Mouse (Mus musculus) liver, embryonic 11.5 days (tissue): ENCODE measurements at regions not wholly inside any gene's neighbourhood (a gene's known extent, or its start where the extent isn't known, plus 50 kb on each side); places are given as distances from the start of the nearest gene placed in this dataset.

Source experiments
- ATAC-seq: fragments of 200-750 bp; cut with Nextera tagmentation; replicated peaks from 2 replicates; pipeline ENCODE4 v1.8.0; 2017; ENCODE audit warnings: moderate number of reproducible peaks, mild to moderate bottlenecking, moderate TSS enrichment, moderate library complexity; ENCODE audit not compliant: low FRiP score
- DNase-seq: peaks from one replicate; pipeline ENCODE4 v3.0.0-alpha.2; 2017; ENCODE audit warnings: low spot score
- H3K27ac ChIP-seq: fragments of 300-500 bp; sonication (generic); 2 replicates; pipeline ENCODE4 v1.5.1; 2014; ENCODE audit warnings: mild to moderate bottlenecking, low read depth, low read length, control low read depth
- H3K27me3 ChIP-seq: fragments of 300-500 bp; sonication (generic); replicated peaks from 2 replicates; pipeline ENCODE4 v1.6.1; 2014; ENCODE audit warnings: low read length, mixed read lengths; ENCODE audit not compliant: control insufficient read depth, insufficient read depth
- H3K36me3 ChIP-seq: fragments of 300-500 bp; sonication (generic); 2 replicates; pipeline ENCODE4 v1.6.1; 2014; ENCODE audit warnings: mild to moderate bottlenecking, low read length, moderate library complexity, mixed read lengths; ENCODE audit not compliant: control insufficient read depth, insufficient read depth
- H3K4me1 ChIP-seq: fragments of 300-500 bp; sonication (generic); replicated peaks from 2 replicates; pipeline ENCODE4 v1.6.1; 2014; ENCODE audit warnings: low read length, mixed read lengths; ENCODE audit not compliant: control insufficient read depth, insufficient read depth
- H3K4me2 ChIP-seq: fragments of 300-500 bp; sonication (generic); 2 replicates; pipeline ENCODE4 v1.6.1; 2014; ENCODE audit warnings: mild to moderate bottlenecking, control low read depth, moderate library complexity
- H3K4me3 ChIP-seq: fragments of 300-500 bp; sonication (generic); 2 replicates; pipeline ENCODE4 v1.5.1; 2014; ENCODE audit warnings: low read depth, low read length, control low read depth
- H3K9ac ChIP-seq: fragments of 300-500 bp; sonication (generic); 2 replicates; pipeline ENCODE4 v1.6.1; 2014; ENCODE audit warnings: low read depth, low read length, control low read depth
- H3K9me3 ChIP-seq: fragments of 300-500 bp; sonication (generic); 2 replicates; pipeline ENCODE4 v1.6.1; 2016; ENCODE audit warnings: low read length, inconsistent platforms, mixed read lengths; ENCODE audit not compliant: control insufficient read depth
- WGBS: fragments of 180-500 bp; shearing (Covaris S2); extraction: QIAGEN DNeasy Blood & Tissue Kit; methylation state at CpG from one replicate; pipeline ENCODE4 v1.1.7; 2014; 5-methylcytosine and 5-hydroxymethylcytosine counted together

DNA sequence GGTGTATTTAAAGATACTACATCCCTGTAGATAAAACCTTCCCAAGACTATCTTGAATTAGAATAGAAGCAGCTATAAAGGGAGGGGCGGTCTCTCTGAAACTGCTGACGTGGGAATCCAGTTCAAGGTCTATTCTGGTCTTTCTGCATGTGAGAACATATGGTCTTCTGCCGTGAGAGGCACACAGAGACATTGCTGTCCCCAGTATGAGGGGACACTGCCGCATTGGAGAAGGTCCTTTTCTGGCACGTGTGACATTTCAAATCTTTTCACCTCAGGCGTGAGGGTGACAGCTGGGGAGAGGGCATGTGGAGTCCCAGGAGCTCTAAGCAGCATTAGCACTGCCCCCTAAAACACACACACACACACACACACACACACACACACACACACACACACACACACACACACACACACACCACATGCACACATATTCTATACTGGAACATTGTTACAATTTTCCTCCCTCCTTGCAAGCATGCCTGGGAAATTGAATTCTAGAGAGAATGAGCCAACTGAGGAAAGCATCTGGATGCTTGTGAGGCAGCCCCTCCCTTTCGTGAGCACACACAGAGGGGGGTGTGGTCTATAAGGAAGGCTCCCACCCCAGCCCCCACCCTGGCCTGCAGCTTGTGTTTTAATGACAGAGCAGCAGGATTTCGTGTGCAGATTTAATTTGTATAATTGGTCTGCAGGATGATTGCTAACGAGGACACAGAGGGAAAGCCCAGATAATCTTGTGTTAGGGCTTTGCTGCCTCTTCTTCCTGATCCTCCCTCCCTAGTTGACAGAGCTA lies 174.5 kb upstream of the Fat4 start:
- no peaks in the 10 kb centered on the region for H3K4me1 ChIP-seq
- H3K27ac ChIP-seq: no peak overlapping the region
- no peak overlapping the region for H3K4me2 ChIP-seq
- no peaks in the 10 kb centered on the region for H3K36me3 ChIP-seq
- H3K9me3 ChIP-seq: no peaks in the 10 kb centered on the region
- DNase-seq (no peak), ATAC-seq (no peak)
- 40% methylated on average over 9 of the region's 9 CpGs for WGBS
- H3K9ac ChIP-seq: no peak overlapping the region
- H3K4me3 ChIP-seq: no peak overlapping the region
- no peaks in the 10 kb centered on the region for H3K27me3 ChIP-seq

DNA sequence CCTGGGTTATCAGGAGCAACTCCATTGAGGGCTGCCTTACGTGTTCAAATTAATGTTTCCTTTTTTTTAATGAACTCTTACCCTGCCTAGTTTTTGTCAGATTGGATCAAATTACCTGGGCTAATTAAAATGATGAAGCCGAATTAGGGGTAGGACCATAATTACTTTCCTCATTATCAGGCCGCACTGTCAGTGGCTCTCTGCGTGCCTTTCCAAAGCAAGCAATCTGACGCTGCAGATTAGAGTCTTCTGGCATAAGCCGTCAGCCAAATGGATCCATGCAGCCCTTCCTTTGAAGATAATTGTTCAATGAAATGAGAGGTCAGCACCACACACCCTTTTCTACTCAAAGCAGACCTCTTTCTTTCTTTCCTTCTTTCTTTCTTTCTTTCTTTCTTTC lies 175.5 kb upstream of the Fat4 start:
- Histone ChIP-seq H3K27ac (no peak overlapping the region), H3K36me3 (no peaks in the 10 kb centered on the region), H3K4me1 (no peaks in the 10 kb centered on the region), H3K9ac (no peak overlapping the region), H3K9me3 (no peaks in the 10 kb centered on the region), H3K4me3 (no peak overlapping the region), H3K27me3 (no peaks in the 10 kb centered on the region), H3K4me2 (no peak overlapping the region)
- 34% methylated on average over 6 of the region's 6 CpGs for WGBS
- DNase-seq: no peak
- ATAC-seq: no peak

DNA sequence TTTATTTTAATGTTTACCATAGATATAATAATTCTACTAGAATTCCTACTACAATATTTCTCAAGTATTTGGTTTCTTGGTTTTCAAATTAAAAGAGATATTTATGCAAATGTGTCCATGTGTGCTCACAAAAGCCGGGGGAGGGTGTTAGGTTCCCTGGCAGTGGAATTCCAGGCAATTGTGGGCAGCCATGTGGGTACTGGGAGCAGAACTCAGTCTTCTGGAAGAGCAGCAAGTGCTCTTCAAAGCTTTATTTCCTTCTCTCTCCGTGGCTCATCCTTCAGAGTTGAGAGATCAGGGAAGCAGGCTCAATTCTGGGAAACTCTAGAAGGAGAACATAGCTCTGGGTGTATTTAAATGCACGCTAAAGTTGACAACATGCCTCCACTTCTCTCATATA lies 178.8 kb upstream of the Fat4 start:
- H3K4me1 ChIP-seq: no peaks in the 10 kb centered on the region
- H3K27me3 ChIP-seq: no peaks in the 10 kb centered on the region
- no peak overlapping the region for H3K4me2 ChIP-seq
- H3K4me3 ChIP-seq: no peak overlapping the region
- no peak for ATAC-seq
- no peak overlapping the region for H3K9ac ChIP-seq
- no peaks in the 10 kb centered on the region for H3K9me3 ChIP-seq
- WGBS: 63% methylated on average over 3 of the region's 3 CpGs
- DNase-seq: no peak
- H3K36me3 ChIP-seq: no peaks in the 10 kb centered on the region
- H3K27ac ChIP-seq: no peak overlapping the region

DNA sequence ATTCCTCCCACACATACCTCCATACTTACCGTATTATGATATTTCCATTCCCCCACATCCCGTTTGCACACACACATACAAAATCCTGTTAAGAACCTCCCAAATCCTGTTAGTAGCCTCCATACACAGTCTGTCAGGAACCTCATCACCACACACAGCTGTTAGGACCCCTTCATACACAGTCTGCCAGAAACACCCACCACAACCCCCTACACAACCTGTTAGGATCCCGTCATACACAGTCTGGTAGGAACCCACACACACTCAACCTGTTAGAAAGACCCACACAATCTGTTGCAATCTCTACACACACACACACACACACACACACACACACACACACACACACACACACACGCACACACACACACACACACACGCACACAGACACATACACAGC lies 187.5 kb upstream of the Fat4 start:
- H3K4me2 ChIP-seq: no peak overlapping the region
- 84% methylated on average over 5 of the region's 5 CpGs for WGBS
- H3K4me3 ChIP-seq: no peak overlapping the region
- no peaks in the 10 kb centered on the region for H3K27me3 ChIP-seq
- DNase-seq (no peak), ATAC-seq (no peak)
- H3K36me3 ChIP-seq: no peaks in the 10 kb centered on the region
- H3K27ac ChIP-seq: no peak overlapping the region
- H3K4me1 ChIP-seq: peaks cover 2% of the 10 kb centered on the region; the same call in 1 of the 2 replicates
- H3K9ac ChIP-seq: no peak overlapping the region
- no peaks in the 10 kb centered on the region for H3K9me3 ChIP-seq

DNA sequence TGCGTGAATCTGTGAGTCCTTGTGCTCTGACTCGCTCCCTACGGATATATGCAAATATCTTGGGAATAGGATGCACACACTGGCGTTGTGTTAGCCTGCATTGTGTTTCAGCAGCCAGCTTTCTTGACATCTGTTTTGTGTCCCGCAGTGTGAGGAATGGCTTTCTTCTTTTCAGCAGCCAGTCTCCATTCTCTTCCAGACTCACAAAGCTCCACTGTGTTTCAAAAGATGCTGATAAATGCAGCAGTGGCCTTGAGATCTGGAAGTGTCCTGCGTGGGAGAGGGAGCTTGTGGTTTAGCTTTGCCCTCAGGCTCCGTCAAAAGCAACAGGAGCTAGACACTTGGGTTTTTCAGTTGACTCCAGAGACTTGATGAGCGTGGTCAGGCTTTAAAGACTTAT lies 188.9 kb upstream of the Fat4 start:
- DNase-seq (no peak), ATAC-seq (no peak)
- H3K4me1 ChIP-seq: peaks cover 2% of the 10 kb centered on the region; the same call in 1 of the 2 replicates
- H3K9ac ChIP-seq: no peak overlapping the region
- no peaks in the 10 kb centered on the region for H3K36me3 ChIP-seq
- no peaks in the 10 kb centered on the region for H3K27me3 ChIP-seq
- 42% methylated on average over 8 of the region's 8 CpGs for WGBS
- no peaks in the 10 kb centered on the region for H3K9me3 ChIP-seq
- H3K4me2 ChIP-seq: no peak overlapping the region
- no peak overlapping the region for H3K4me3 ChIP-seq
- H3K27ac ChIP-seq: no peak overlapping the region

DNA sequence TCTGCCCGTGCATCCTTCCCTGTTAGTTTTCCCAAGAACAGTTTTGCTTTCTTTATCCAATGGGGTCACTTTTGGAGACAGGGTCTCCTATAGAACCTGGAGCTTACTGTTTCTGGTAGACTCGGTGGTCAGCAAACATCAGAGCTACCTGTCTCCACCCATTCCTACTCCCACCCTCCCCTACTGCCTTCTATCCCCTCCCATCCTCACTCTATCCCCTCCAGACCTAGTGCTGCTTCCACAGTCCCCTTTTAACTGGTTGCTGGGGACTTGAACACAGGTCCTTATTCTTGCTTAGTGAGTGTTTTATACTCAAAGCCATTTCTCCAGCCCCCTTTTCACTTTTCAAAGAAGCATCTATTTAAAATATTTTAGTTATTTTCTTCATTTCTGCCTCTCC lies 189.4 kb upstream of the Fat4 start:
- peaks cover 2% of the 10 kb centered on the region; the same call in 1 of the 2 replicates for H3K4me1 ChIP-seq
- no peak overlapping the region for H3K4me2 ChIP-seq
- no peaks in the 10 kb centered on the region for H3K9me3 ChIP-seq
- no peaks in the 10 kb centered on the region for H3K27me3 ChIP-seq
- 74% methylated on average over 2 of the region's 2 CpGs for WGBS
- no peak overlapping the region for H3K9ac ChIP-seq
- H3K4me3 ChIP-seq: no peak overlapping the region
- no peak for ATAC-seq
- no peak for DNase-seq
- H3K36me3 ChIP-seq: no peaks in the 10 kb centered on the region
- no peak overlapping the region for H3K27ac ChIP-seq

DNA sequence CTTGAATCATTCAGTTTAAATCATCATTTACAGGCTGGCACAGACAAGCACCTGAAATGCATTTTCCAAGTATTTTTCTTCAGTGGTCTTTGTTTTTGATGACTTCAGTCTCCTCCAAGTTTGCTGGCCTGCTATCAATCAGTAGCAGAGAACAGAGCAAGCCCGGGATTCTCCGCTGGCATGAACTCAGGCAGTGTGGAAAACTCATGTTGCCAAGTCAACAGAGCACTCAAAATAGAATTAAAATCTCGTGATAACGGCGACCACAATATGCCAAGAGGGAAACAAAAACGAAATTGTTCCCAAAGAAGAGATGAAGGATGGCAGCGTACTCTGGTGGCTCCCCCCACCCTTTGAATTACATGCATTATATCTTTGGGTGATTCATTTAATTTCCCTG lies 190.9 kb upstream of the Fat4 start:
- H3K36me3 ChIP-seq: no peaks in the 10 kb centered on the region
- no peak overlapping the region for H3K9ac ChIP-seq
- ATAC-seq (no peak), DNase-seq (no peak)
- no peak overlapping the region for H3K27ac ChIP-seq
- no peak overlapping the region for H3K4me3 ChIP-seq
- H3K9me3 ChIP-seq: no peaks in the 10 kb centered on the region
- no peaks in the 10 kb centered on the region for H3K27me3 ChIP-seq
- peaks cover 2% of the 10 kb centered on the region; the same call in 1 of the 2 replicates for H3K4me1 ChIP-seq
- WGBS: 72% methylated on average over 7 of the region's 7 CpGs
- H3K4me2 ChIP-seq: no peak overlapping the region

DNA sequence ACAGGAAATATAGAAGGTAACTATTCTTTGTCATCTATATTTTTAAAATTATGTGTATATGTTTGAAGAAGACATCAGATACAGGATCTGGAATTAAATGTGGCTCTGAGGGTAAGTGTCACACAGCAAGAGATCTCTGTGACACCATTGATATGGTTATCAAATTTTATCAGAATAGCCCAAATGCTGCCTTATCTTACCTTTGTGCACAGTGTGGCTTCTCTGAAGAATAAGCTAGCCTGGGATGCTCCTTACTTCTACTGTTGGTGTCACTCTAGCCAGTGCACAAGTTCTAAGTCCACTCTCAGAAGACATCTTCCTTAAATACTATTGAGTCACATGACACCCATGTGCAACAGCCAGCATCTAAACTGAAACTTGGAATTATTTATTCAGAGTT lies 194.0 kb upstream of the Fat4 start:
- no peak; the same call in 1 of the 2 replicates for ATAC-seq
- no peak overlapping the region for H3K27ac ChIP-seq

DNA sequence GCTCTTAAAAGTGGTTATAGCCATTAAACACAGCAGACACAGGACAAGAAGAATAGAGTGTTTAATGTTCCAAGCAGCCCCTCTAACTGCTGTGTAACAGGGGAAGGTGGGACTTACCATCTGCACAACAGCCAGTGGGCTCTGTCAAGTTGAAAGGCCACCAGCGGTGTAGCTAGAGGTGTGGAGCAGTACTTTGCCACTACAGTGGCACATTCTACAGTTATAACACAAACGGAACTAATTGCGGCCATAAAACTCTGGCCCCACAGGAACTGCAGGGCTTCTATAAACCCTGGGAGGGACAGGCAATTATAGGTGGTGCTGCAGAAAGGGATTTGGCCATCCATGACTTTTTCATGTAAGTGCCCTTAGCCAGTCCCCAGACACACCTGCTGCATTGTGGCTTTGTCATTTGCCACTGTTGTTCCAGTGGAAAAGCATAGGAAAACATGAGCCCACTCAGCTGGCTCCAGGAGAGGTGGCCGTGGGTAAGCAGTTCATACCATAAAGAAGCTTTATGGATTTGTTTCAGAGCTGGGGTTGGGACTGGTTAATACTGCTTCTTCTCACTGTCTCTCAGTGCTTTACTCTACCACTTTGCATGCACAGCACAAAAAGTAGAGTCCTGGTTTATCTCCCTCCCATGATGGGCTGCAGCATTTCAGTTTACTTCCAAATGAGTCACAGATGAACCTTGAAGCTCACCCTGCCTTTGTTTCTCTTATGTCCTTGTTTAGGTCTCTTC lies 199.8 kb upstream of the Ankrd50 start:
- H3K36me3 ChIP-seq: no peaks in the 10 kb centered on the region
- DNase-seq (no peak), ATAC-seq (no peak)
- no peak overlapping the region for H3K4me3 ChIP-seq
- no peaks in the 10 kb centered on the region for H3K4me1 ChIP-seq
- H3K27ac ChIP-seq: no peak overlapping the region
- no peak overlapping the region for H3K9ac ChIP-seq
- H3K9me3 ChIP-seq: no peaks in the 10 kb centered on the region; the same call in 1 of the 2 replicates
- H3K27me3 ChIP-seq: no peaks in the 10 kb centered on the region
- H3K4me2 ChIP-seq: no peak overlapping the region
- 78% methylated on average over 4 of the region's 4 CpGs for WGBS

More for the DNA sequence above, 194.0 kb upstream of the Fat4 start:
- H3K4me2 ChIP-seq: no peak overlapping the region
- no peaks in the 10 kb centered on the region; the same call in 1 of the 2 replicates for H3K9me3 ChIP-seq
- no peaks in the 10 kb centered on the region for H3K27me3 ChIP-seq
- H3K9ac ChIP-seq: no peak overlapping the region
- H3K4me1 ChIP-seq: no peaks in the 10 kb centered on the region
- H3K4me3 ChIP-seq: no peak overlapping the region
- H3K36me3 ChIP-seq: no peaks in the 10 kb centered on the region
- DNase-seq: no peak
